Mouse (Mus musculus) liver, embryonic 14.5 days (tissue): ENCODE data around the gene Olfr1048. TPM values are rescaled to one million over a fixed set of nuclear protein-coding genes. Genes with fewer than 3 reads are reported as not detected.
"Not testable (repeated sequence)": the region's sequence is repeated elsewhere in the genome, so short reads cannot be mapped to it uniquely, and the experiment has no call there.

Experiments used
- ATAC-seq: fragments of 200-750 bp; cut with Nextera tagmentation; 2 replicates; pipeline ENCODE4 v1.8.0; 2017; ENCODE audit warnings: moderate number of reproducible peaks, mild to moderate bottlenecking, moderate library complexity; ENCODE audit not compliant: insufficient read depth
- DNase-seq, 3 experiments: peaks; one replicate each; pipeline ENCODE4 v3.0.0-alpha.2; 2012 to 2013; ENCODE audit warnings: low read depth in 3 of 3, low spot score in 3 of 3
- H3K27ac ChIP-seq: fragments of 300-500 bp; sonication (generic); 2 replicates; pipeline ENCODE4 v1.5.1; 2014; ENCODE audit warnings: moderate library complexity, mild to moderate bottlenecking, control low read depth, inconsistent platforms
- H3K27me3 ChIP-seq: fragments of 300-500 bp; sonication (generic); 2 replicates; pipeline ENCODE4 v1.6.1; 2014; ENCODE audit warnings: mild to moderate bottlenecking, low read length, moderate library complexity; ENCODE audit not compliant: control insufficient read depth, insufficient read depth
- H3K36me3 ChIP-seq: fragments of 300-500 bp; sonication (generic); replicated peaks from 2 replicates; pipeline ENCODE4 v1.6.1; 2014; ENCODE audit warnings: low read depth; ENCODE audit not compliant: control insufficient read depth, insufficient read depth
- H3K4me1 ChIP-seq, 2 experiments: fragments of 200-500 bp in 1 of 2; fragments of 300-500 bp in 1 of 2; sonication (generic) in 1 of 2; replicated peaks; 2 replicates each; pipeline ENCODE4 v1.6.1; 2012 to 2014; ENCODE audit warnings: antibody characterized with exemption in 1 of 2, inconsistent platforms in 1 of 2, low read length in 1 of 2; ENCODE audit not compliant: control insufficient read depth in 2 of 2, insufficient read depth in 2 of 2
- H3K4me2 ChIP-seq: fragments of 300-500 bp; sonication (generic); 2 replicates; pipeline ENCODE4 v1.6.1; 2014; ENCODE audit warnings: low read depth, mild to moderate bottlenecking, control low read depth, moderate library complexity
- H3K4me3 ChIP-seq, 2 experiments: fragments of 200-500 bp in 1 of 2; fragments of 300-500 bp in 1 of 2; sonication (generic) in 1 of 2; 2 replicates each; pipeline ENCODE4 v1.5.1; 2012 to 2014; ENCODE audit warnings: low read depth in 2 of 2, low read length in 2 of 2, mild to moderate bottlenecking in 2 of 2, control low read depth in 1 of 2, inconsistent platforms in 1 of 2, moderate library complexity in 1 of 2; ENCODE audit not compliant: insufficient read depth in 1 of 2
- H3K9ac ChIP-seq: fragments of 300-500 bp; sonication (generic); replicated peaks from 2 replicates; pipeline ENCODE4 v1.6.1; 2014; ENCODE audit warnings: mild to moderate bottlenecking, control low read depth, moderate library complexity
- H3K9me3 ChIP-seq: fragments of 300-500 bp; sonication (generic); 2 replicates; pipeline ENCODE4 v1.6.1; 2016; ENCODE audit warnings: low read length, mixed read lengths; ENCODE audit not compliant: control insufficient read depth
- CTCF ChIP-seq: IDR thresholded peaks from 2 replicates; pipeline ENCODE4 v1.5.1; 2016; ENCODE audit warnings: antibody characterized with exemption, low read depth, control low read depth
- EP300 ChIP-seq: IDR thresholded peaks from 2 replicates; pipeline ENCODE4 v1.6.1; 2016; ENCODE audit warnings: antibody characterized with exemption, low read depth
- WGBS: fragments of 180-500 bp; shearing (Covaris S2); extraction: QIAGEN DNeasy Blood & Tissue Kit; methylation state at CpG from one replicate; pipeline ENCODE4 v1.1.7; 2014; ENCODE audit not compliant: insufficient replicate concordance; 5-methylcytosine and 5-hydroxymethylcytosine counted together
- polyA plus RNA-seq, 2 experiments: library from polyadenylated mRNA; depleted of rRNA in 1 of 2; stranded (reverse) in 1 of 2; unstranded in 1 of 2; fragments of >200 nt; fragmentation: Nextera tagmentation in 1 of 2; extraction: Ambion mirVana in 1 of 2; gene quantifications; 2 replicates each; pipeline versions ENCODE4 v1.2.1 to v1.2.3; 2012 to 2014

Gene Olfr1048
- not detected in 2 replicates for polyA plus RNA-seq (2012; rRNA removed)
- polyA plus RNA-seq (2014; fragmentation: Nextera tagmentation; extraction: Ambion mirVana): not detected in 2 replicates

GRCm38 (mm10) chr2:86240189-86240588 lies at the start of gene Olfr1048:
Gene Olfr1048, minus strand, starts transcription at chr2:86240289.
- Histone ChIP-seq H3K27me3 (no peaks in the 10 kb centered on the region), H3K36me3 (no peaks in the 10 kb centered on the region), H3K27ac (no peak within 1 kb of the TSS), H3K4me1 (no peaks in the 10 kb centered on the region), H3K4me2 (no peak within 1 kb of the TSS), H3K4me3 (no peak within 1 kb of the TSS), H3K9me3 (no peaks in the 10 kb centered on the region), H3K9ac (no peak within 1 kb of the TSS)
- DNase-seq (no peak), ATAC-seq (no peak)
- TF ChIP-seq EP300: no peak
- TF ChIP-seq CTCF: no peak

- not testable (repeated sequence) for H3K4me2 ChIP-seq, H3K4me1 ChIP-seq, DNase-seq, H3K27ac ChIP-seq, H3K9me3 ChIP-seq, H3K27me3 ChIP-seq, H3K9ac ChIP-seq, H3K4me3 ChIP-seq, H3K36me3 ChIP-seq, ATAC-seq
Measured at GRCm38 (mm10) chr2:86278988-86279387, 38.9 kb upstream of the Olfr1048 start, which contains the start of gene Olfr1051. Gene Olfr1051, minus strand, starts transcription at chr2:86279088.

GRCm38 (mm10) chr2:86258228-86258627 lies 18.1 kb upstream of the Olfr1048 start, which contains the start of gene Olfr1049:
Gene Olfr1049, minus strand, starts transcription at chr2:86258328.
- H3K4me1 ChIP-seq, H3K27me3 ChIP-seq, H3K9ac ChIP-seq, H3K4me2 ChIP-seq, H3K27ac ChIP-seq, ATAC-seq, DNase-seq, H3K9me3 ChIP-seq, H3K4me3 ChIP-seq, H3K36me3 ChIP-seq: not testable (repeated sequence)

GRCm38 (mm10) chr2:86231301-86231700 lies 8.8 kb downstream of the Olfr1048 start, which contains the start of gene Olfr1047:
Gene Olfr1047, minus strand, starts transcription at chr2:86231401.
- Histone ChIP-seq H3K36me3 (no peaks in the 10 kb centered on the region), H3K9ac (no peak within 1 kb of the TSS), H3K9me3 (no peaks in the 10 kb centered on the region), H3K27me3 (no peaks in the 10 kb centered on the region), H3K4me3 (no peak within 1 kb of the TSS), H3K4me2 (no peak within 1 kb of the TSS), H3K27ac (no peak within 1 kb of the TSS), H3K4me1 (no peaks in the 10 kb centered on the region)
- DNase-seq: no peak
- no peak for ATAC-seq
- TF ChIP-seq CTCF (no peak), EP300 (no peak)
- WGBS: 54% methylated on average over 1 of the region's 1 CpGs

- H3K4me1 ChIP-seq: no peaks in the 10 kb centered on the region
- ATAC-seq (no peak), DNase-seq (no peak)
- no peaks in the 10 kb centered on the region for H3K9me3 ChIP-seq
- TF ChIP-seq CTCF (no peak), EP300 (no peak)
- no peak within 1 kb of the TSS for H3K4me3 ChIP-seq
- H3K27ac ChIP-seq: no peak within 1 kb of the TSS
- H3K36me3 ChIP-seq: no peaks in the 10 kb centered on the region
- H3K4me2 ChIP-seq: no peak within 1 kb of the TSS
- WGBS: 31% methylated on average over 2 of the region's 2 CpGs
- H3K27me3 ChIP-seq: no peaks in the 10 kb centered on the region
- no peak within 1 kb of the TSS for H3K9ac ChIP-seq
Measured at GRCm38 (mm10) chr2:86219214-86219613, 20.9 kb downstream of the Olfr1048 start, which contains the start of gene Olfr1046. Gene Olfr1046, minus strand, starts transcription at chr2:86219314.

GRCm38 (mm10) chr2:86202909-86203308 lies 37.2 kb downstream of the Olfr1048 start, which contains the start of gene Olfr1045:
Gene Olfr1045, minus strand, starts transcription at chr2:86203009.
- DNase-seq: no peak
- TF ChIP-seq EP300 (no peak), CTCF (no peak)
- Histone ChIP-seq H3K27ac (no peak within 1 kb of the TSS), H3K4me2 (no peak within 1 kb of the TSS), H3K4me1 (no peaks in the 10 kb centered on the region), H3K4me3 (no peak within 1 kb of the TSS), H3K9ac (no peak within 1 kb of the TSS), H3K36me3 (no peaks in the 10 kb centered on the region), H3K9me3 (no peaks in the 10 kb centered on the region), H3K27me3 (no peaks in the 10 kb centered on the region)
- ATAC-seq: no peak
